Mouse (Mus musculus) liver, postnatal 0 days (tissue): ENCODE results near the gene Limch1. TPM values are rescaled to one million over a fixed set of nuclear protein-coding genes. Genes with fewer than 3 reads are reported as not detected.

Source experiments
- ATAC-seq: fragments of 200-750 bp; cut with Nextera tagmentation; 2 replicates; pipeline ENCODE4 v1.8.0; 2017; ENCODE audit warnings: mild to moderate bottlenecking, moderate library complexity
- DNase-seq: peaks from one replicate; pipeline ENCODE4 v3.0.0-alpha.2; 2016
- H3K27ac ChIP-seq: fragments of 300-500 bp; sonication (generic); 2 replicates; pipeline ENCODE4 v1.5.1; 2014; ENCODE audit warnings: antibody characterized with exemption, moderate library complexity, mild to moderate bottlenecking, low read depth
- H3K27me3 ChIP-seq: fragments of 300-500 bp; sonication (generic); 2 replicates; pipeline ENCODE4 v1.6.1; 2014; ENCODE audit warnings: low read length, control low read depth, mixed read lengths; ENCODE audit not compliant: insufficient read depth
- H3K36me3 ChIP-seq: fragments of 300-500 bp; sonication (generic); replicated peaks from 2 replicates; pipeline ENCODE4 v1.6.1; 2014; ENCODE audit warnings: mild to moderate bottlenecking, control low read depth, low read length, moderate library complexity, mixed read lengths; ENCODE audit not compliant: insufficient read depth
- H3K4me1 ChIP-seq: fragments of 300-500 bp; sonication (generic); 2 replicates; pipeline ENCODE4 v1.6.1; 2014; ENCODE audit warnings: antibody characterized with exemption, mild to moderate bottlenecking, control low read depth; ENCODE audit not compliant: insufficient read depth
- H3K4me2 ChIP-seq: fragments of 300-500 bp; sonication (generic); 2 replicates; pipeline ENCODE4 v1.6.1; 2014; ENCODE audit warnings: low read depth, mild to moderate bottlenecking, low read length, moderate library complexity, mixed read lengths
- H3K4me3 ChIP-seq: fragments of 300-500 bp; sonication (generic); 2 replicates; pipeline ENCODE4 v1.5.1; 2014; ENCODE audit warnings: low read depth, low read length
- H3K9ac ChIP-seq: fragments of 300-500 bp; sonication (generic); replicated peaks from 2 replicates; pipeline ENCODE4 v1.6.1; 2014; ENCODE audit warnings: mild to moderate bottlenecking, moderate library complexity
- H3K9me3 ChIP-seq: fragments of 300-500 bp; sonication (generic); 2 replicates; pipeline ENCODE4 v1.6.1; 2016; ENCODE audit warnings: mild to moderate bottlenecking, control low read depth, low read length, mixed read lengths
- CTCF ChIP-seq: sonication (generic); IDR thresholded peaks from 2 replicates; pipeline ENCODE4 v1.5.1; 2016; ENCODE audit warnings: antibody characterized with exemption, low read depth
- EP300 ChIP-seq: IDR thresholded peaks from 2 replicates; pipeline ENCODE4 v1.6.1; 2016; ENCODE audit warnings: antibody characterized with exemption, low read depth, mild to moderate bottlenecking
- WGBS: fragments of 180-500 bp; shearing (Covaris S2); extraction: QIAGEN DNeasy Blood & Tissue Kit; methylation state at CpG from one replicate; pipeline ENCODE4 v1.1.7; 2014; ENCODE audit not compliant: insufficient replicate concordance; 5-methylcytosine and 5-hydroxymethylcytosine counted together
- polyA plus RNA-seq: library from polyadenylated mRNA; unstranded; fragments of >200 nt; fragmentation: Nextera tagmentation; extraction: Ambion mirVana; gene quantifications from 2 replicates; pipeline ENCODE4 v1.2.1, GENCODE M21; 2015

Gene Limch1
- polyA plus RNA-seq, 1 experiment from 2014 or later = 1.6 TPM

GRCm38 (mm10) chr5:66909962-66910361 is 164.3 kb downstream of the Limch1 start:
- DNase-seq (no peak), ATAC-seq (no peak)
- H3K9ac ChIP-seq = no peak overlapping the region
- H3K4me3 ChIP-seq = no peak overlapping the region
- no peaks in the 10 kb centered on the region for H3K36me3 ChIP-seq
- no peak for TF ChIP-seq EP300
- TF ChIP-seq CTCF = no peak
- H3K27me3 ChIP-seq = no peaks in the 10 kb centered on the region
- no peak overlapping the region for H3K27ac ChIP-seq
- no peak overlapping the region for H3K4me2 ChIP-seq
- H3K9me3 ChIP-seq = no peaks in the 10 kb centered on the region
- no peaks in the 10 kb centered on the region for H3K4me1 ChIP-seq
- 44% methylated on average over 2 of the region's 2 CpGs for WGBS

- 86% methylated on average over 9 of the region's 9 CpGs for WGBS
- DNase-seq = no peak
- H3K4me3 ChIP-seq = no peak overlapping the region
- H3K36me3 ChIP-seq = no peaks in the 10 kb centered on the region
- no peak overlapping the region for H3K27ac ChIP-seq
- no peaks in the 10 kb centered on the region for H3K4me1 ChIP-seq
- no peak overlapping the region for H3K9ac ChIP-seq
- H3K4me2 ChIP-seq = no peak overlapping the region
- TF ChIP-seq CTCF (no peak), EP300 (no peak)
- no peaks in the 10 kb centered on the region for H3K27me3 ChIP-seq
- ATAC-seq = no peak
- H3K9me3 ChIP-seq = no peaks in the 10 kb centered on the region
Observed at GRCm38 (mm10) chr5:66910610-66911009, 165.0 kb downstream of the Limch1 start.

- no peak overlapping the region for H3K4me3 ChIP-seq
- H3K4me1 ChIP-seq = no peaks in the 10 kb centered on the region
- H3K9me3 ChIP-seq = no peaks in the 10 kb centered on the region
- no peaks in the 10 kb centered on the region for H3K36me3 ChIP-seq
- no peak overlapping the region for H3K9ac ChIP-seq
- H3K4me2 ChIP-seq = no peak overlapping the region
- no peak for ATAC-seq
- no peaks in the 10 kb centered on the region for H3K27me3 ChIP-seq
- 76% methylated on average over 4 of the region's 4 CpGs for WGBS
- no peak for DNase-seq
- no peak overlapping the region for H3K27ac ChIP-seq
- TF ChIP-seq EP300 (no peak), CTCF (no peak)
Observed at GRCm38 (mm10) chr5:66911068-66911467, 165.4 kb downstream of the Limch1 start.

GRCm38 (mm10) chr5:66913791-66914190 is 168.2 kb downstream of the Limch1 start:
- Histone ChIP-seq H3K4me3 (no peak overlapping the region), H3K27me3 (no peaks in the 10 kb centered on the region), H3K36me3 (no peaks in the 10 kb centered on the region), H3K27ac (no peak overlapping the region), H3K9ac (no peak overlapping the region), H3K9me3 (no peaks in the 10 kb centered on the region), H3K4me2 (no peak overlapping the region), H3K4me1 (no peaks in the 10 kb centered on the region)
- 80% methylated on average over 6 of the region's 6 CpGs for whole genome bisulfite sequencing
- no peak for TF ChIP-seq EP300
- TF ChIP-seq CTCF = no peak
- DNase-seq (no peak), ATAC-seq (no peak)

- no peak for ATAC-seq
- Histone ChIP-seq H3K9ac (no peak overlapping the region), H3K4me2 (no peak overlapping the region), H3K27ac (no peak overlapping the region), H3K9me3 (no peaks in the 10 kb centered on the region), H3K4me1 (no peaks in the 10 kb centered on the region), H3K36me3 (no peaks in the 10 kb centered on the region), H3K4me3 (no peak overlapping the region), H3K27me3 (no peaks in the 10 kb centered on the region)
- no peak for TF ChIP-seq EP300
- TF ChIP-seq CTCF = no peak
- DNase-seq = no peak
- 71% methylated on average over 8 of the region's 8 CpGs for WGBS
Observed at GRCm38 (mm10) chr5:66917353-66918315, 172.0 kb downstream of the Limch1 start.

- 69% methylated on average over 11 of the region's 11 CpGs for WGBS
- TF ChIP-seq EP300 = no peak
- no peak for TF ChIP-seq CTCF
Observed at GRCm38 (mm10) chr5:66918316-66919305, 173.0 kb downstream of the Limch1 start.

More at GRCm38 (mm10) chr5:66918316-66919305, 173.0 kb downstream of the Limch1 start:
- Histone ChIP-seq H3K4me2 (no peak overlapping the region), H3K4me3 (no peak overlapping the region), H3K27ac (no peak overlapping the region), H3K36me3 (no peaks in the 10 kb centered on the region), H3K27me3 (no peaks in the 10 kb centered on the region), H3K4me1 (no peaks in the 10 kb centered on the region), H3K9ac (no peak overlapping the region), H3K9me3 (no peaks in the 10 kb centered on the region)
- DNase-seq (no peak), ATAC-seq (no peak)
